Mouse (Mus musculus): ENCODE measurements around the gene Col6a6.

Gene Col6a6

DNA sequence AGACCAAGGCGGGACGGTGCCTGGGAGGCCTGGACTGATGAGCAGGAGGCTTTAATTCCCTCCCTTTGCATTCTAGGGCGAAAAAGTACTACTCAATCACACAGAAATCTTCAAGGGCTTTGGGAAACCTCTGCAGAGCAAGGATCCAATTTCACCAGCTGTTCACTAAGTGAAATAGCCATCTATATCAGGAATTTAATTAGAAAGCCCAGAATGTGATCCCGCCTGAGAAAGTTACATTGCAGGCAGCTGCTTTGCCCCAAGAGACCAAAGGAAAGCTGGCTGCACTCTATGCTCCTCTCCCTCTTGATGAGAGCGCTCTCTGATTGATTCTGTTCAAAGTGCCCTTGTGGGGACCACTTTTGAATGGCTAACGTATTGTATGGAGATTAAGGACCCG is 16.5 kb downstream of the Col6a6 start:
- in situ Hi-C loops (cut with MboI; ENCODE audit: low pct_unique_long_range_greater_than_20kb in 1 of 2, low sequenced_read_pairs in 2 of 2, unreplicated experiment in 1 of 2) = no loop called here

DNA sequence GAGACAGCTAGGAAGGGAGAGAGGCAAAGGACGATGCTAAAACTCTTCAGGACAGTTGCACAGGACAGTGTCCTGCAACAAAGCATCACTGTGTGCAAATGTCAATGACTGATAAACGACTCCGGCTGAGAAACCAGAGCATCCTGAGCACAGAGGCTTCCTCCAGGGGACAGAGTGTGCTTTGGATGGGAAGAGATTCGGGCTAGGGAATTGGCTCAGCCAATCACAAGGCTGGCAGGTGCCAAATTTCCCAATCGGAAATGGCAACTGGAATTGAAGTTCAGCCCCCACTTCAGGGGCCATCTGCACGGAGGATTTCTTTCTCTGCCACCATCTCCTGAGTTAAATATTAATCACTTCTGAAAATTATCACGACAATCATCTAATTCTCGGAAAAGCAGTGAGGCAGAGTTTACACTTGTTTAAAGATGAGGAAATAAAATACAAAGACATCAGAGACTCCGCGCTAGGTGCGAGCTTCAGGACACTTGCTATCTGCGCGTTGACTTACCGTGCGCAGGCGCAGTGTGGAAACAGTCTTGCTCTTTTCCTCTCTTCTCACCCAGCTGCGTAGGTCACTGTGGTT is 18.9 kb downstream of the Col6a6 start:
- in situ Hi-C loops (cut with MboI; ENCODE audit: low pct_unique_long_range_greater_than_20kb in 1 of 2, low sequenced_read_pairs in 2 of 2, unreplicated experiment in 1 of 2) = no loop called here

- in situ Hi-C loops (cut with MboI; ENCODE audit: low pct_unique_long_range_greater_than_20kb in 1 of 2, low sequenced_read_pairs in 2 of 2, unreplicated experiment in 1 of 2) = no loop called here
Observed at GRCm38 (mm10) chr9:105803416-105803815, 24.5 kb downstream of the Col6a6 start.

DNA sequence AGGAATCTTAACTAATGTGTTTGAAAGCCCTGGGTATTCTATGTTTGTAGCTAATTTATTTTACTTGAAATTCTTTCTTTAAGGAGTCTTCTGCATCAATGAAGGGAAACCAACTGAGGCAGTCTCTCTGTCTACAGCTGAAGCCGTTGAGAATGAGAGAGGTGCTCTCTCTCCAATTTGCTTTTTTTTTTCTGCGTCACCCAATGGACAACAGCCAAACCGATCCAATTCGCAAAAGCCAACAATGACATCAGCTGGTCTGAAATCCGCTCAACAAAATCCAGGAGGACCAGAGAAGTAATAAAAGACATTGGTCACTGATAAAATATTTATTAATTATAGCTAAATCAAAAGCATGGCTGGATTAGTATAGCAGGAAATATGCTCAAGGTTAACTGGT is 26.5 kb downstream of the Col6a6 start:
- in situ Hi-C loops (cut with MboI; ENCODE audit: low pct_unique_long_range_greater_than_20kb in 1 of 2, low sequenced_read_pairs in 2 of 2, unreplicated experiment in 1 of 2) = no loop called here

DNA sequence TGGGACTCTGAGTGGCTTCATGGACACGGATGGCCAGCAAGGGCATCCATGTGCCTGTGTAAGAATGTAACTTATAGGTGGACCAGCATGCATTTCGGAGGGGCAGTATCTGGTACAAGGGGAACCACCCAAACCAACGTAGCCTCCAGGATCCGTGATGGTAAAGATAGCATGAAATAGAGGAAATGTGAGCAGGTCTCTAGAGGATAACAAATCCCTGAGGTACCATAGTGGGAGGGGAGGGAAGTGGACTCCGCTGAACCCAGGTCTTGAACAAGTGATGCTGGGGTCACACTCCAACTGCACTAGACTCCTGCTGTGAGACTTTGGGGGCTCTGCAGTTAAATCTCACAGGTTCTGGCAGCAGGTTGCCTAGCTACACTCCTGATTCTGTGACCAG is 27.7 kb downstream of the Col6a6 start:
- in situ Hi-C loops (cut with MboI; ENCODE audit: low pct_unique_long_range_greater_than_20kb in 1 of 2, low sequenced_read_pairs in 2 of 2, unreplicated experiment in 1 of 2) = no loop called here

DNA sequence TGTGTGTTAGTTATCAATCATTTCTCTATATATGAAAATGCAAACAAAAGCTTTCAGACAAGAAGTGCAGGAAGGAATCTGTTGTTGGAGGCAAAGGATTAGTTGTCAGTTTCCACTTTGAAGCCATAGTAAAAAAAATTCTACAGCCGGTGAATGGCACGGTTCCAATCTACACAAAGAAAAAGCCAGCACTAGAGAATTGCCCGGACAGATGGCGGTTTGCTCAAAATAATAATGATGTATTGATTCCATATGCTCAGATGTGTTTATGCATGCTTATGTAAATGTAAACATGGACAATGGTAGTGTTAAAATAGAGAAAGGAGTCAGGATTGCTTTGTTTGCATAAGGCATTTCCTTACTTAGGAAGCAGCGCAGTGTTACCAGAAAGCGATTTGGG is 31.8 kb downstream of the Col6a6 start:
- in situ Hi-C loops (cut with MboI; ENCODE audit: low pct_unique_long_range_greater_than_20kb in 1 of 2, low sequenced_read_pairs in 2 of 2, unreplicated experiment in 1 of 2) = no loop called here

- in situ Hi-C loops (cut with MboI; ENCODE audit: low pct_unique_long_range_greater_than_20kb in 1 of 2, low sequenced_read_pairs in 2 of 2, unreplicated experiment in 1 of 2) = no loop called here
Observed at GRCm38 (mm10) chr9:105794965-105795364, 33.0 kb downstream of the Col6a6 start.

DNA sequence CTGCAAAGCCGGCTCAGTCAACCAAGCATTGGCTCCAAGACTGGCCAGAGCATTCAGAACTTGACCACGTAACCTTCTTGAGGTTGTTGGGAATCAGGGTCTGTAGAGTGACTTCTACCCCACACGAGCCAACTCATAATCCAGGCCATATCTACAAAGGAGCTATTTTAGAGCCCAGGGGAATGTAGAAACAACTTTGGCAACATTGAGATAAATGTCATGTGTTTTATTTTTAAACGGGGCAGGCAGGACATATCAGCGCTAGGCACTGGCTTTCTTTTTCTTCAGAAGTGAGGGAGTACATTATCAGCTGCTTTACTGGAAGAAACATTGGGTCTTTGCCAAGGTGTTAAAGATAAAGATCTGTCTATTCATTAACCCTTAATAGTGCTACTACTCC is 36.1 kb downstream of the Col6a6 start:
- in situ Hi-C loops (cut with MboI; ENCODE audit: low pct_unique_long_range_greater_than_20kb in 1 of 2, low sequenced_read_pairs in 2 of 2, unreplicated experiment in 1 of 2) = no loop called here

DNA sequence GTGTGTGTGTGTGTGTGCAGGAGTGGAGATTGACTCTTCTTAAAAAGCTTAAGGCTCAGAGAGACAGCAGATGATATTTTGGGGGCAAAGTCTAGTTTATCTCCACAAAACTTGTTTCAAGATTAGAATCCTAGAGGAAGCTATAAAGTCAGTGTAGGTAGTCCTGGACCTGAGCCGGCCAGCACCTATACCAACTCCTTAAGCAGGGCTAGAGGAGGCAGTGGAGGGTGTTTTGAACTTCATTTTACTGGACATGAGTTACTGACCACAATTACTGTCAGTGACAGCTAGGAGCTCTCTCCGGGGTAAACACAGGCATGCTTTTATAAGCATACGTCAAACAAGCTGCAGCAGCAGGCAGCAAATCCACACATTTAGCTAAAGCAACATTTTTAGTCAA is 39.8 kb downstream of the Col6a6 start:
- in situ Hi-C loops (cut with MboI; ENCODE audit: low pct_unique_long_range_greater_than_20kb in 1 of 2, low sequenced_read_pairs in 2 of 2, unreplicated experiment in 1 of 2) = no loop called here

- in situ Hi-C loops (cut with MboI; ENCODE audit: low pct_unique_long_range_greater_than_20kb in 1 of 2, low sequenced_read_pairs in 2 of 2, unreplicated experiment in 1 of 2) = no loop called here
Observed at GRCm38 (mm10) chr9:105787800-105788199, 40.2 kb downstream of the Col6a6 start.

DNA sequence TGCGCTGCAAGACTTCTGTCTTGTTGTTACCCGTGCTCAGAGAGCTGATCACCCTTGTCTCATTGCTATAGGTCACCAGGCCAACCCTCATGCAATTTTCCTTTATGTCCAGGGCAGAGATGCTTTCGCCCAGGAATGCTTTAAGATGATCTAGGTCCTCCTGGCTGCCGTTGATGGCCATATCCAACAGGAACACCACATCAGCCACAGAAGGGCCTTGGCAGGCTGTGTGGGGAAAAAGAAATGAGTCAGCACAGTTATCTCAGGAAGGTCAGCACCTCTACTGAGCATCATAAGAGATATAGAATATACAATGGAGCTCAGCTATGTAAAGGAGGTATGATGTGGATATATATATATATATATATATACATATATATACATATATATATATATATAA is 43.9 kb downstream of the Col6a6 start:
- in situ Hi-C loops (cut with MboI; ENCODE audit: low pct_unique_long_range_greater_than_20kb in 1 of 2, low sequenced_read_pairs in 2 of 2, unreplicated experiment in 1 of 2) = no loop called here

DNA sequence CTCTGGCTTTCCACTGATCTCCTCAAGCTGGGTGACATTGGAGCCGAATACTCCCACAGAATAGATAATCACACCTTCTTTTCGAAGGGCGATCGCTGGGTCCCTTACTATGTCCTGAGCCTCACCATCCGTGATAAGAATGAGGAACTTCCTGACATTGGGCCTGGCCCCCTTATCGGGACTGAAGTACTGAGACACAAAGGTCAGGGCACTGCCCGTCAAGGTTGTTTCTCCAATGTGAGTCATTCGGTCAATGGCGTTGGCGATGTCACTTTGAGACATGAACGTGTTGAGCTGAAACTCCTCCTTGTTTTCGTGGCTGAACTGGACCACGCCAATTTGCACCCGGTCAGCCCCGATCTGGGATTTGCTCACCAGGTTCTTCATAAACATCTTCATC is 47.3 kb downstream of the Col6a6 start:
- in situ Hi-C loops (cut with MboI; ENCODE audit: low pct_unique_long_range_greater_than_20kb in 1 of 2, low sequenced_read_pairs in 2 of 2, unreplicated experiment in 1 of 2) = no loop called here

- in situ Hi-C loops (cut with MboI; ENCODE audit: low pct_unique_long_range_greater_than_20kb in 1 of 2, low sequenced_read_pairs in 2 of 2, unreplicated experiment in 1 of 2) = no loop called here
Observed at GRCm38 (mm10) chr9:105778741-105779140, 49.2 kb downstream of the Col6a6 start.

DNA sequence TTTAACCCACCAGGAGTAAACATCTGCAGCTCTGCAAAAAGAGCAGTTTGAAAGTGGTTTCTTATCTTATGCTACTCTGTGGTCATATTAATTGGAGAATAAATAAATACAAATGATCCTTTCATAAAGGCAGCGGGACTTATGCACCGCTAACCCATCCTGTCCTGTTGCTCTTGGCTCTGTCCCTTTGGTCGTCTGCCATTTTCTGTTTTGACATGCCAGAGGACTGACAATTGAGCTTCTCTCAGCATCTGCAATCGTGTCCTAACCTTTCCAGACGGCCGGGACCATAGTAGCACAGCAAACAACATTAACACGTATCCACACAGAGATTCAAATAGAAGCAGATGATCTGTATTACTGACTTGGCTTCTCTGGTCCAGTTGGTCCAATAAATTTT is 53.1 kb downstream of the Col6a6 start:
- in situ Hi-C loops (cut with MboI; ENCODE audit: low pct_unique_long_range_greater_than_20kb in 1 of 2, low sequenced_read_pairs in 2 of 2, unreplicated experiment in 1 of 2) = no loop called here

- in situ Hi-C loops (cut with MboI; ENCODE audit: low pct_unique_long_range_greater_than_20kb in 1 of 2, low sequenced_read_pairs in 2 of 2, unreplicated experiment in 1 of 2) = no loop called here
Observed at GRCm38 (mm10) chr9:105774321-105774720, 53.6 kb downstream of the Col6a6 start.

- in situ Hi-C loops (cut with MboI; ENCODE audit: low pct_unique_long_range_greater_than_20kb in 1 of 2, low sequenced_read_pairs in 2 of 2, unreplicated experiment in 1 of 2) = no loop called here
Observed at GRCm38 (mm10) chr9:105771380-105771779, 56.6 kb downstream of the Col6a6 start.

DNA sequence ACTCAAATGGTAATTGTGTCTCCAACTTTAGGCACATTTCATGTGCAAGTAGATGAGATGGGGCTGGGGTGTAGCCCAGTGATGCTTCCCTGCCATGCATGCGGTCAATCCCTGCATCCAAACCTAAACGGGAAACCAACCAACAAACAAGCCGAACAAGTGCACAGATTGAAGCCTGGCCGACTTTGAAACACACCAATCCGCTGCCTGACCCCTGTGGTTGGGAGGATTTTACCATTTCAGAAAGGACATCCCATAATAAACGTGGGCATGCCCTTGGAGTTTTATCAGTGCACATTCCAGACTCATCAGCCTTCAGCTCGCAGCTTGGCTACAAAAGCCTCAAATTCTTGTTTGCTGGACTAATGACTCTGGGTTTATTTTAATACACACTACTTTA is 57.3 kb downstream of the Col6a6 start:
- in situ Hi-C loops (cut with MboI; ENCODE audit: low pct_unique_long_range_greater_than_20kb in 1 of 2, low sequenced_read_pairs in 2 of 2, unreplicated experiment in 1 of 2) = no loop called here

GRCm38 (mm10) chr9:105765891-105766290 is 62.1 kb downstream of the Col6a6 start:
- in situ Hi-C loops (cut with MboI; ENCODE audit: low pct_unique_long_range_greater_than_20kb in 1 of 2, low sequenced_read_pairs in 2 of 2, unreplicated experiment in 1 of 2) = no loop called here

- in situ Hi-C loops (cut with MboI; ENCODE audit: low pct_unique_long_range_greater_than_20kb in 1 of 2, low sequenced_read_pairs in 2 of 2, unreplicated experiment in 1 of 2) = no loop called here
Observed at GRCm38 (mm10) chr9:105764681-105765080, 63.3 kb downstream of the Col6a6 start.

DNA sequence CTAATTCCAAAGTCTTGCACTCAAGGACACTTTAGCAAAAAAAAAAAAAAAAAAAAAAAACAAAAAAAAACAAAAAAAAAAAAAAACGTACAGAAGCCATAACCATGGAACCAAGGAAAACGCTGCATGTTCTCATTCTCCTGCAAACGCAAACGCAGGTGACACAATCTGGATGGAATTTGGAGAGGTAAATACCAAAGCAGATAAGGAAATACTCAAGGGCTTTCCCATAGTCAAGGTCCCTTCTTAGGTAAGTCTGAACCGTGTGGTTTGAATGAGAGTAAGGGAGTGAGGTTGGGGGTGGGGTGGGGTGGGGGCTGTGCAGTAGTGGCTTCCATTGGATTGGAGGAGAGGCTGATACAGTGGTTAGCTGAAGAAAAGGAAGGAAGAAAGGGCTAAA is 63.8 kb downstream of the Col6a6 start:
- in situ Hi-C loops (cut with MboI; ENCODE audit: low pct_unique_long_range_greater_than_20kb in 1 of 2, low sequenced_read_pairs in 2 of 2, unreplicated experiment in 1 of 2) = no loop called here

DNA sequence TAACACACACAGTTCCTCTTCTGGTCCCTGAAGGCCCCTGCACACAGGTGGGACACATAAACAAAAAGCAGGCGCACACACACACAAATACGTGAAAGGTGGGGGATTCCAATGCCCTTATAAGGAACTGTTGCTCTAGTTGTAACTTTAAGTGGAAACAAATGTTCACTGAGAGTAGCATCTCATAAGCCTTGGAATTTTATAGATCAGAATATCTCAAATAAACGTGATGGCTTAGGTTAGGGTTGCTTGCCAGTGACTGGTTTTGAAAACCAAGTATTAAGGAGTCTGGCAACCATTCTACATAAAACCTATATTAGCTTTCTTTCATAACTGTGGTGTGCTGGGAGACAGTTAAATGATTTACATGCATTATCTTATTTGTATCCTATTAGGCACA is 64.3 kb downstream of the Col6a6 start:
- in situ Hi-C loops (cut with MboI; ENCODE audit: low pct_unique_long_range_greater_than_20kb in 1 of 2, low sequenced_read_pairs in 2 of 2, unreplicated experiment in 1 of 2) = no loop called here

All from mouse embryonic stem cell (cell line).